Mouse (Mus musculus) C2C12 (cell line): ENCODE results near the gene Tekt1. TPM values are rescaled to one million over a fixed set of nuclear protein-coding genes. Genes with fewer than 3 reads are reported as not detected.

Experiments used
- H3K27me3 ChIP-seq: one replicate; pipeline ENCODE4 v1.6.1; 2011; ENCODE audit not compliant: control insufficient read depth, insufficient read depth, insufficient read length
- H3K36me3 ChIP-seq: one replicate; pipeline ENCODE4 v1.6.1; 2011; ENCODE audit not compliant: control insufficient read depth, insufficient read depth
- H3K4me3 ChIP-seq: one replicate; pipeline ENCODE4 v1.5.1; 2011; ENCODE audit warnings: mild to moderate bottlenecking, control low read depth; ENCODE audit not compliant: poor library complexity, insufficient read depth, severe bottlenecking
- H3K79me2 ChIP-seq: one replicate; pipeline ENCODE4 v1.6.1; 2011; ENCODE audit not compliant: control insufficient read depth, insufficient read depth
- H3K79me3 ChIP-seq: one replicate; pipeline ENCODE4 v1.6.1; 2011; ENCODE audit warnings: low read depth, control low read depth
- H3ac ChIP-seq: one replicate; pipeline ENCODE3; 2011; ENCODE audit warnings: low read depth; ENCODE audit not compliant: control insufficient read depth, insufficient read length
- CEBPB ChIP-seq: IDR thresholded peaks from one replicate; pipeline ENCODE4 v1.6.1; 2011; ENCODE audit warnings: low read depth, mild to moderate bottlenecking, control low read depth, moderate library complexity
- CTCF ChIP-seq: IDR thresholded peaks from one replicate; pipeline ENCODE4 v1.5.1; 2011; ENCODE audit not compliant: control insufficient read depth, insufficient read depth, insufficient read length
- FOSL1 ChIP-seq: IDR thresholded peaks from one replicate; pipeline ENCODE4 v1.8.0; 2011; ENCODE audit warnings: mild to moderate bottlenecking, low read length; ENCODE audit not compliant: poor library complexity, insufficient read depth, severe bottlenecking
- MAX ChIP-seq: IDR thresholded peaks from one replicate; pipeline ENCODE4 v1.6.1; 2011; ENCODE audit warnings: mild to moderate bottlenecking, control low read depth
- MYOD1 ChIP-seq: IDR thresholded peaks from one replicate; pipeline ENCODE4 v1.6.1; 2011; ENCODE audit warnings: low read depth; ENCODE audit not compliant: control insufficient read depth, insufficient read length
- MYOG ChIP-seq: IDR thresholded peaks from one replicate; pipeline ENCODE4 v1.6.1; 2011; ENCODE audit not compliant: control insufficient read depth, insufficient read length; ENCODE audit errors: extremely low read depth
- USF1 ChIP-seq: IDR thresholded peaks from one replicate; pipeline ENCODE4 v1.6.1; 2011; ENCODE audit warnings: low read depth, mild to moderate bottlenecking, control low read depth, moderate library complexity
- microRNA-seq: library from miRNA; unstranded; fragments of <30 nt; microRNA quantifications from one replicate; pipeline ENCODE4, GENCODE M21; 2019; ENCODE audit warnings: borderline microRNAs expressed
- polyA plus RNA-seq: library from polyadenylated mRNA; unstranded; fragments of >200 nt; fragmentation: generic; extraction: Trizol; gene quantifications from one replicate; pipeline ENCODE4 v1.2.1, GENCODE M21; 2012; ENCODE audit warnings: missing spikeins

Tekt1 gene
- polyA plus RNA-seq, 1 experiment: not detected

DNA sequence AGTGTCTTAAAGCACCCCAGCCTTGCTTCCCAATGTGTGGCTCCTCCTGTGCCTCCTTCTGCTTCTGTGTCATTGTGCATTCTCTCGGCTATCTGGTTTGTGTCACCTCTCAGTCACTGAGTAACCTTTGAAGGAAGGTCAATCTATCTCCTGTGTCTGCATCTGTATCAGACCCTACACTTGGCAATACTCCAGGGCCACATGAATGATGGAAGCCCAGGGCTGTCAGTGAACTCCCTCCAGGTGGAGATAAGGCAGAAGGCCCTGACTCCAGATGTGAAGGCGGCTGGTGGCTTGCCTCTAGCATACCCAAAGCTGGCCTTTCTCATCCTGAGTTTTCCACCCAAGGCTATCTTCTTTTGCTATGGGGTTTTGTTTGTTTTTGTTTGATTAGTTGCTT lies 53.3 kb downstream of the Tekt1 start:
- Histone ChIP-seq H3K27me3 (no peaks in the 10 kb centered on the region), H3K79me2 (no peaks in the 10 kb centered on the region), H3K79me3 (no peaks in the 10 kb centered on the region), H3K36me3 (no peaks in the 10 kb centered on the region), H3ac (no peak overlapping the region), H3K4me3 (no peak overlapping the region)
- TF ChIP-seq MYOG (no peak), FOSL1 (no peak), CTCF (no peak), MAX (no peak), USF1 (no peak), CEBPB (no peak), MYOD1 (no peak)

DNA sequence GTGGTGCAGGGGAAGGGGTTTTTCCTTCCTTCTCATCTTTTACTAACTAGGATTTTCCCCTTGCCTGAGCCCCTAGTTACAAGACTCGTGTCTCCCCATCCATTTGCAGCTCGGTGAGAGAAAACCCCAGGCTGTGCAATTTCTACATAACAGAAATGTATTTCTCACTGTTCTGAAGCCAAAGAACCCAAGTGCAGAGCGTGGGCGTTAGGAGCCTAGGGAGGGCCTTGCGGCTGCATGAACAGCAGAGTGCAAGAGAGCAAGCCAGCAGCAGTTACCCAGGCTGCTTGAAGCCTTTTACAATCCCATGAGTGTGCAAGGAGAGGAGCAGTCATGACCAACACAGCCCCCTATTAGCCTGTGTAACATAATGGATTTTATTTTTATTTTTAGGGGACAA lies 54.8 kb downstream of the Tekt1 start:
- TF ChIP-seq CEBPB (no peak), USF1 (no peak), CTCF (no peak), MYOG (no peak), MAX (no peak), MYOD1 (no peak), FOSL1 (no peak)
- no peaks in the 10 kb centered on the region for H3K27me3 ChIP-seq
- no peaks in the 10 kb centered on the region for H3K79me3 ChIP-seq
- H3ac ChIP-seq: no peak overlapping the region
- H3K36me3 ChIP-seq: no peaks in the 10 kb centered on the region
- no peaks in the 10 kb centered on the region for H3K79me2 ChIP-seq
- no peak overlapping the region for H3K4me3 ChIP-seq

GRCm38 (mm10) chr11:72302230-72302629 lies 60.0 kb downstream of the Tekt1 start:
- Histone ChIP-seq H3K27me3 (no peaks in the 10 kb centered on the region), H3K36me3 (no peaks in the 10 kb centered on the region), H3K79me2 (no peaks in the 10 kb centered on the region), H3K79me3 (no peaks in the 10 kb centered on the region), H3ac (no peak overlapping the region), H3K4me3 (no peak overlapping the region)
- no peak for TF ChIP-seq MYOG
- TF ChIP-seq MYOD1: no peak
- no peak for TF ChIP-seq USF1
- no peak for TF ChIP-seq MAX
- TF ChIP-seq CEBPB: no peak
- no peak for TF ChIP-seq CTCF
- no peak for TF ChIP-seq FOSL1

DNA sequence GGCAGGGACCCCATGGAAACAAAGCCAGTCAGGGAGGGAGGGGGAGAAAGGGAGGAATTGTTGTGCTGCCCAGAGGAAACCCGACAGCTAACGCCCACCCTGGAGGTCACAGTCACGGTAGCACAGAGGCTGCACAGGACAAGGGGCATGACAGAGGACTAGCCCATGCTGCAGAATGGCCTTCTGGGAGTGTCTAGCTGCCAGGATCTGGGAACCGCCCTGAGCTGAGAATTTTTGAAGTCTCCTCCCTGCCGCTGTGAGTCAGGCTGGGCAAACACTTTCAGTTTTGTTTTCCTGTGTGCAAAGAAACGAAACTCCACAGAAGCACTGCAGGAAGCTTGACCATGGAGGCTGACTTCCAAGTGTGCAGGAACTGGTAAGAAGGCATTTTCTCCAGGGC lies 60.9 kb downstream of the Tekt1 start, which contains the start of gene Xaf1:
Gene Xaf1, plus strand, starts transcription at position 296 of the 400 bp plus-strand sequence.
- Histone ChIP-seq H3K79me2 (no peaks in the 10 kb centered on the region), H3K36me3 (no peaks in the 10 kb centered on the region), H3K79me3 (no peaks in the 10 kb centered on the region), H3K4me3 (peak within 1 kb of the TSS; percentile 21), H3K27me3 (no peaks in the 10 kb centered on the region), H3ac (no peak within 1 kb of the TSS)
- no peak for TF ChIP-seq MAX
- TF ChIP-seq CTCF: no peak
- TF ChIP-seq USF1: no peak
- no peak for TF ChIP-seq FOSL1
- no peak for TF ChIP-seq MYOG
- TF ChIP-seq MYOD1: no peak
- TF ChIP-seq CEBPB: no peak

Small RNAs within 50 kb of the gene (microRNA-seq; reads per million reads assigned to microRNA genes)
- gene Mir6338: not detected

Other genes starting within 250 kb of the Tekt1 start
- gene Pitpnm3, start 226.7 kb downstream of the Tekt1 start, polyA plus RNA-seq: 0.02 TPM
- 0.25 TPM for gene Gm43951, start 155.6 kb downstream of the Tekt1 start, polyA plus RNA-seq
- gene 4933427D14Rik, start 155.0 kb downstream of the Tekt1 start, polyA plus RNA-seq: 3.4 TPM
- gene Txndc17, start 154.9 kb downstream of the Tekt1 start, polyA plus RNA-seq: 120 TPM
- 17.8 TPM for gene Med31, start 146.8 kb downstream of the Tekt1 start, polyA plus RNA-seq
- gene Slc13a5, start 95.2 kb downstream of the Tekt1 start, polyA plus RNA-seq: 0.16 TPM
- gene Xaf1, start 60.8 kb downstream of the Tekt1 start, polyA plus RNA-seq: 1.2 TPM
- not detected for gene Fbxo39, start 48.0 kb downstream of the Tekt1 start, polyA plus RNA-seq
- 0.04 TPM for gene Smtnl2, start 49.3 kb upstream of the Tekt1 start, polyA plus RNA-seq
- gene Ggt6, start 73.1 kb upstream of the Tekt1 start, polyA plus RNA-seq: not detected
- 230 TPM for gene Mybbp1a, start 78.9 kb upstream of the Tekt1 start, polyA plus RNA-seq
- 0.37 TPM for gene Spns2, start 127.5 kb upstream of the Tekt1 start, polyA plus RNA-seq
- gene Spns3, start 188.1 kb upstream of the Tekt1 start, polyA plus RNA-seq: not detected
- gene Ube2g1, start 244.8 kb upstream of the Tekt1 start, polyA plus RNA-seq: 8.1 TPM